Mouse (Mus musculus) layer of hippocampus, adult 11-12 months (tissue): ENCODE results near the gene Muc5ac.
"Not testable (repeated sequence)": the region's sequence is repeated elsewhere in the genome, so short reads cannot be mapped to it uniquely, and the experiment has no call there.

Source experiments
- DNase-seq: peaks from one replicate; pipeline ENCODE4 v3.0.0; 2022; ENCODE audit warnings: low spot score

Muc5ac gene

GRCm38 (mm10) chr7:141788677-141789452, at the start of gene Muc5ac:
Muc5ac (plus strand) TSS chr7:141788972.
- DNase-seq: no peak

GRCm38 (mm10) chr7:141747451-141748100, 41.2 kb upstream of the Muc5ac start:
- peak; percentile 21 for DNase-seq

GRCm38 (mm10) chr7:141752513-141752912, 36.3 kb upstream of the Muc5ac start:
- no peak for DNase-seq

- peak; percentile 87 for DNase-seq
These were observed 32.9 kb upstream of the Muc5ac start for GRCm38 (mm10) chr7:141755831-141756230.

- no peak for DNase-seq
These were observed 30.5 kb upstream of the Muc5ac start for GRCm38 (mm10) chr7:141758291-141758690.

- no peak for DNase-seq
These were observed 18.3 kb upstream of the Muc5ac start for GRCm38 (mm10) chr7:141770521-141770920.

GRCm38 (mm10) chr7:141770988-141771387, 17.8 kb upstream of the Muc5ac start:
- DNase-seq: no peak

GRCm38 (mm10) chr7:141772058-141772557, 16.7 kb upstream of the Muc5ac start:
- DNase-seq: no peak

- DNase-seq: no peak
These were observed 13.9 kb upstream of the Muc5ac start for GRCm38 (mm10) chr7:141774855-141775254.

GRCm38 (mm10) chr7:141776199-141776598, 12.6 kb upstream of the Muc5ac start:
- no peak for DNase-seq

- no peak for DNase-seq
These were observed 5.5 kb downstream of the Muc5ac start for GRCm38 (mm10) chr7:141794251-141794650.

- DNase-seq: no peak
These were observed 14.4 kb downstream of the Muc5ac start for GRCm38 (mm10) chr7:141803206-141803605.

GRCm38 (mm10) chr7:141805384-141805783, 16.6 kb downstream of the Muc5ac start:
- DNase-seq: peak; percentile 65

- DNase-seq: not testable (repeated sequence)
These were observed 19.1 kb downstream of the Muc5ac start for GRCm38 (mm10) chr7:141807823-141808222.

GRCm38 (mm10) chr7:141809933-141810332, 21.2 kb downstream of the Muc5ac start:
- not testable (repeated sequence) for DNase-seq

- no peak for DNase-seq
These were observed 24.5 kb downstream of the Muc5ac start for GRCm38 (mm10) chr7:141813321-141813720.

GRCm38 (mm10) chr7:141815361-141815760, 26.6 kb downstream of the Muc5ac start:
- DNase-seq: no peak

- DNase-seq: no peak
These were observed 28.7 kb downstream of the Muc5ac start for GRCm38 (mm10) chr7:141817355-141818075.

GRCm38 (mm10) chr7:141818267-141818666, 29.5 kb downstream of the Muc5ac start:
- no peak for DNase-seq

GRCm38 (mm10) chr7:141822582-141823261, 34.0 kb downstream of the Muc5ac start:
- DNase-seq: no peak

- no peak for DNase-seq
These were observed 34.9 kb downstream of the Muc5ac start for GRCm38 (mm10) chr7:141823699-141824098.

- DNase-seq: no peak
These were observed 35.6 kb downstream of the Muc5ac start for GRCm38 (mm10) chr7:141824398-141824797.
